Mouse (Mus musculus): Measurements from ENCODE around the gene Ntrk2.

DNA sequence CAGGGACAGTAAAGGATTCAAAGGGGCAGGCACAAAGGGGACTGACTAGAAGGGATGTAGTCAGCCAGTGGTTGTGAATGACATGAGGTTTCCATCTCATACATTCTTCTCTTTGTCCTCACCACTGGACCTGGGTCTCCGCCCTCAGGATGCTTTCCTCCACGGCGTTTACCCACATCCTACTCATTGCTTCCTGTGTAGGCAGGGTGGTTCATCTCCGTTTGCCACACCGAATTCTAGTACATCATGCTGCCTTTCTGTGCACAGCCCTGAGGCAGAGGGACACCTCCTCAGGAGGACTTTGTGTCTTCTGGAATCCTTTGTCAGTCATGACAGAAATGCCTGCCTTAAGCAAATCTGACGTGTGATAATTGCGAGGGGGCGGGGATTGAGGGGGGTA is 219.3 kb downstream of the Ntrk2 start:
- no peak for TF ChIP-seq EP300 (IDR thresholded peaks at IDR 0.05; ENCODE audit: low read depth)
- TF ChIP-seq CTCF (IDR thresholded peaks at IDR 0.05; ENCODE audit: low read depth), result no peak

Measured in heart, postnatal 0 days (tissue).